In genomic region chr8:26722766-26723165, GRCm38 (mm10) we compare ENCODE assay signal across 13 mouse cellular contexts.
DNase-seq lines count a peak whose midpoint lies in the region.
"Had no signal": no experiment of that assay in that cellular context is flagged by ENCODE, and none has a peak within 500 bp of the region (broad histone marks: within the 10 kb centered on the region; RNA-seq: fewer than 3 reads in every experiment).

No protein-coding gene starts in this region.

- intact Hi-C loops in left cerebral cortex, postnatal 4 days (cut with DNase I), result no loop called here

- DNase-seq in cerebellum, adult 11 months, result peak; percentile 33
- DNase-seq in cerebellum, postnatal 4 days (ENCODE audit: low spot score in 2 of 2), result no peak
- DNase-seq in right cerebral cortex, adult 18-20 months, result peak; percentile 11
- DNase-seq in right cerebral cortex, postnatal 14 days, result no peak
- DNase-seq in cerebellum, adult 9-11 months, result peak; percentile 67
- DNase-seq in telencephalon, adult 2 months (ENCODE audit: low read depth, low spot score), result peak; percentile 24
- DNase-seq in left cerebral cortex, postnatal 4 days, result no peak
- DNase-seq in ovary, adult 18-20 months (ENCODE audit: low spot score), result no peak
- DNase-seq: gastrocnemius, postnatal 25 days; heart, postnatal 10 days; lung, postnatal 14 days; right cerebral cortex, postnatal 25 days; thymus, postnatal 25 days had no signal

Comparison
In these comparisons a context has a peak if more than half of its experiments do, and no peak if none do; other contexts are left out.
1. DNase-seq: peak in cerebellum, adult 11 months (single experiment), right cerebral cortex, adult 18-20 months (single experiment), cerebellum, adult 9-11 months (single experiment) and telencephalon, adult 2 months (single experiment); none in cerebellum, postnatal 4 days (0 of 2), right cerebral cortex, postnatal 14 days (single experiment), left cerebral cortex, postnatal 4 days (single experiment) and ovary, adult 18-20 months (single experiment).